Mouse (Mus musculus): ENCODE results near the gene Cd47.

Cd47 gene

DNA sequence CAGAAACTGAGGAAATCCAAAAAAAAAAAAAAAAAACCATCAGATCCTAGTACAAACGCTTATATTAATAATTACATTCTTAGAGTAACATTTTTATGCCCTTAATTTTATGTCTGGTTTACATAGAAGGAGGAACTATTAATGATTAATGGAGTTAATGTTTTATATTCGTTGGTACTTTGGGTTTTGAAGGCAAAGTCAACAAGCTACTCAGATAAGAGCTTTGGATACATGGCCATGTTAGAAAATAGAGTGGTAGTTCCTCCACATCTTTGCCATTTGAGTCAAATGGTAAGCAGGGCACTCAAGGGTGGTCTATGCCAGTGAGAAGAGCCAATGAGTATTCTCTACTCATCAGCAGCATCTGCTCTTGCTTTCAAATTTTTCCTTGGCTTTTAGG lies 66.3 kb downstream of the Cd47 start:
- no peak for DNase-seq (ENCODE audit: low spot score in 2 of 2)

DNA sequence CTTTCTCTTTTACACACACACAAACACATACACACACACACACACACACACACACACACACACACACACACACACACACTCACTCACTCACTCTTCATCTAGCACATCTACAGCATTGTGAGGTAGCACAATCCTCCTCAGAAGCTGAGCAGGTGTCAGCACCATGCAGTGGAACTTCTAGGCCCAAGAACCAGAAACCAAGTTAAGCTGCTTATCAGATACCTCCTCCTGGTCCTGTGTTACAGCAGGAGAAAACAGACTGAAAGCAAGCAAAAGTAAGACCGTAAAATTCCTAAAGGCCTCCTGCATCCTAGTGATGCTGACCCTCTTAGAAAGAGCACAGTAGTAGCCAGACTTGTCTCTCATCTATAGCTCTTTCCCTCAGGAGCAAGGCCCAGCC lies 67.9 kb downstream of the Cd47 start:
- DNase-seq (ENCODE audit: low spot score in 2 of 2) = no peak

- DNase-seq (ENCODE audit: low spot score in 2 of 2) = no peak
These were observed 73.6 kb downstream of the Cd47 start for GRCm38 (mm10) chr16:49873918-49874317.

DNA sequence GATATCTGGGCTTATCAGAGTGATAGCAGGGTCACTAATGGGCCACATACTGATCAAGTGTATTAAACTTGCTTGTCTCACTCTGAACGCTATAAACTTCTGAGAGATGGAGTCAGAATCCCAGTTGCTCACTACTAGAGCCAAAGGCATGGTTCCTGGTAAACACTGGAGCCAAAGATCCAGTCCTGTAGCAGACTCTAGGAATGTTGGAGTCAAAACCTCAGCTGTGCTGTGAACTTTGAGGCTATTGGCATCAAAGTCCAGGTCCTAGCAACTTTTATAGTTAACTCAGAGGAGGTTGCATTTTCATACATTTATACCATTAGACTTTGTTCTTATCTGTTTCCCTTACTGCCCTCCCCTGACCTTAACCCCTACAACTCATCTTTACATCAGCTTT lies 74.2 kb downstream of the Cd47 start:
- no peak for DNase-seq (ENCODE audit: low spot score in 2 of 2)

GRCm38 (mm10) chr16:49876291-49877030 lies 76.1 kb downstream of the Cd47 start:
- DNase-seq (ENCODE audit: low spot score in 2 of 2) = no peak

- no peak for DNase-seq (ENCODE audit: low spot score in 2 of 2)
These were observed 76.9 kb downstream of the Cd47 start for GRCm38 (mm10) chr16:49877243-49877642.

DNA sequence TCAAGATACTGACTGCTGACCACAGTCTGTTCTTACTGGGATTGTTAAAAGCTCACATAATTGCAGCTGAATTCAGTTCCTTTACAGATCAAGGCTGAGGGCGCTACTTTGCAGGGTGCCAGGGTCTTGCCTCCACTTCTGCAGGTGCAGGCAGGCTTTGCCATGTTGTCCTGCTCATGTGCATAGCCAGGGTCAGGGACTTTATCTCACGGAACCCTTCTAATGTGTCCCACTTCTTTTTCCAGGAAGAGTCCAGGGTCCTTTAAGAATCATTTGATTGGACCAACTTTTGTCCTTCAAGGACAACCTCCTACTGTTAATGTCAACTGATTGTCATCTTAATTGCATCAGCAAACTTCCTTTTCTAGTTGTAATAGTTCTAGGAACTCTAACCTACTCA lies 77.7 kb downstream of the Cd47 start:
- no peak for DNase-seq (ENCODE audit: low spot score in 2 of 2)

GRCm38 (mm10) chr16:49886403-49887066 lies 86.2 kb downstream of the Cd47 start:
- DNase-seq (ENCODE audit: low spot score in 2 of 2) = no peak

DNA sequence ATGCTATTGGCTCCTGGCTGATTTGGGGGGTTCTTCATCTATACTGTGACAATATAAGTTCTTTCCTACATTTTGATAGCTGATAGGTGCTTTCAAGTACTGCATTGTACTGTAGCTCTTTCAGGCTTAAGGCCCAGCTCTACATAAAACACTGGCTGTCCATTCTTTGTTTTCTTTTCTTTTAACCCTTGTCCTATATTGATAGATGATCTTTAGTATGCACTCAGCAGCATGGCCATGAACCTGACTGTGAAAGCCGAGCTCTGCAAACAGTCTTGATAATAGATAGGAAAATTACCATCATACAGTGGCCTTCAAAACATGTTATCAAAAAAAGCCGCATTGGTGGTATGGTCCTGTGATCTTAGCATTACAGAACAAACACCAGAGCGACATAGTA lies 87.0 kb downstream of the Cd47 start:
- no peak for DNase-seq (ENCODE audit: low spot score in 2 of 2)

GRCm38 (mm10) chr16:49887811-49888564 lies 87.7 kb downstream of the Cd47 start:
- no peak for DNase-seq (ENCODE audit: low spot score in 2 of 2)

- DNase-seq (ENCODE audit: low spot score in 2 of 2) = no peak
These were observed 88.8 kb downstream of the Cd47 start for GRCm38 (mm10) chr16:49889031-49889655.

- no peak for DNase-seq (ENCODE audit: low spot score in 2 of 2)
These were observed 91.9 kb downstream of the Cd47 start for GRCm38 (mm10) chr16:49892252-49892651.

DNA sequence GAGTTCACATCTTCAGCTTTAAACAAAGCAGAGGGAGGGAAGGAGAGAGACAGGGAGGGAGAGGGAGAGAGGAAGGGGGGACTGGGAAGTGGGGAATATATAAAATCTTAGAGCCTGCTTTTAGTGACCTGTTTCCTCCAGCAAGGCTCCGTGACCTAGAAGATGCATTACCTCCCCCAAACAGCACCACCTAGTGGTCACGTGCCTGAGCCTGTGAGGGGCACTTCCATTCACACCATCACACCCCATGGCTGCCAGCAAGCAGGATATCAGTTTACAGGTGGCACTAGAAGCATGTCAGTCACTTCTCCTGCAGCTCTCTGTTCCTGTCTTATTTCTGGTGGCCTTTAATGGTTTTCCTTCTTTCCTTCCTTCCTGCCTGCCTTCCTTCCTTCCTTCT lies 92.6 kb downstream of the Cd47 start:
- peak; percentile 34 to 59 for DNase-seq (ENCODE audit: low spot score in 2 of 2)

GRCm38 (mm10) chr16:49894624-49895023 lies 94.3 kb downstream of the Cd47 start:
- no peak for DNase-seq (ENCODE audit: low spot score in 2 of 2)

DNA sequence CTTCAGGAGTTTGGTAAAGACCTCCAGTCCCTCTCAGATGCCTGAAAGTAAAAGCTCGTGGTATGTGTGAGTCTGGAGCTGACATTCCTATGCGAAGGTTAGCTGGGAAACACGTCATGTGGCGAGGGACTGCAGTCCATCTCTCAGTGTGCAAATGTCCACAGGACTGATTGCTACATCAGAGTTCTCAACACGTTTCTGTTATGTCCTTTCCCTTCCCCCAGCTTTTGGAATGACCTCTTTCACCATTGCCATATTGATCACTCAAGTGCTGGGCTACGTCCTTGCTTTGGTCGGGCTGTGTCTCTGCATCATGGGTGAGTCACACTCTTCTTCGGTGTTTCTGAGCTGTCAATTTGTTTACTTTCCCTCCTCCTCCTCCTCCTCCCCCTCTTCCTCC lies 95.8 kb downstream of the Cd47 start:
- no peak for DNase-seq (ENCODE audit: low spot score in 2 of 2)

- no peak for DNase-seq (ENCODE audit: low spot score in 2 of 2)
These were observed 101.1 kb downstream of the Cd47 start for GRCm38 (mm10) chr16:49901395-49901794.

DNA sequence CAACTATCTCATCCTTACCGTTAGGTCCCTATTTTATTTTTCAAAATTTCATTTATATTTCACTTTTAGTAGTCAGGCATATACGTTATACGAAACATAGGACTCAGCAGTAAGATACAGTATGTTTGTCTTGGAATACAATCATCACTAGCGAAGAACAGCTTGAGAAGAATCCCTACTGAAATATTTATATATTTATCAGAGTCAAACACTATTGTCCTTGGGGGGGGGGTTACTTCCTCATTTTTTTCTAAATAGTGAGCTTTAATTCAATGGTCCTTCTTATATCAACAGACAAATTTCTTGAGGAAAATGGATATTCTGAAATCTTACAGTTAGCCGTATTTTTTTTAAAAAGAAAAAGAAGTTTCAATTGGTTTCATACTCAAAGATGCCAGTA lies 101.8 kb downstream of the Cd47 start:
- DNase-seq (ENCODE audit: low spot score in 2 of 2) = no peak

- no peak for DNase-seq (ENCODE audit: low spot score in 2 of 2)
These were observed 104.1 kb downstream of the Cd47 start for GRCm38 (mm10) chr16:49904248-49904930.

DNA sequence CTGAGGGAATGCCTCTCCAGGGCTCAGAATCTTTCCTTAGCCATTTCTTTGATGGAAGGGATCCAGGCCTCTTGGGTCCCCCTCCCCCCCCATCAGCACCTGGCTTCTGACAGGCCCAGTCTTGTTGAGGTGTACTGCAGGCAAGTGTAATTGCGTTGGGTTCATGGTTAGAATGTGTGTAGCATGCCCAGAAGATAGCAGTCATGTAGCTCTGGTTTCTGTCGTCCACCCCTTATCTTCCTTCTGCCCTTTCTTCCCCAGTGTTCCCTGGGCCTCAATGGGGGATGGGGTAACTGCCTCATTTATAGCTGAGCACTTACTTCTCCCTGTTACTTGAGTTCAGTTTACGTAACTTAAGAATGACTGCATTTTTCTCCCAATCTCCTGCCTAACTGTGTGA lies 104.7 kb downstream of the Cd47 start:
- no peak for DNase-seq (ENCODE audit: low spot score in 2 of 2)

DNA sequence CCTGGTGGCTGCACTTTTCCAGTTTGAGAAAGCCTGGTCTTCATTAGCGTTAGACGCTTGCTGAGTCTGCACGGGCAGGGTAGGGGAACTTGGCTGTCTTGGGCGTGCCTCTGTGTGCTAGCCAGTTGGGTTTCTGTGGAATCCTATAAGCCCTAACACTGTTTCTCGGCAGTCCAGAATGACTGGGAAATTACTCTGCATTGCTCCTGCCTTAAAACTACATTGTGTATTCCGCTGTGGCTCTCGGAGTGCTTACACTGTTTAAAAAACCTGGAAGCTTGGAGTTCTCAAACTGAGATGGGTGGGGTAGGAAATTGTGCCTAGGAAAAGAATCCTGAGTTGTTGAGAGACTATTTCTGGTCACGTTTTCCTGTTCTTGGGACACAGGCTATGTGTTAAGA lies 105.3 kb downstream of the Cd47 start:
- DNase-seq (ENCODE audit: low spot score in 2 of 2) = no peak

GRCm38 (mm10) chr16:49906066-49906465 lies 105.7 kb downstream of the Cd47 start:
- no peak for DNase-seq (ENCODE audit: low spot score in 2 of 2)

DNA sequence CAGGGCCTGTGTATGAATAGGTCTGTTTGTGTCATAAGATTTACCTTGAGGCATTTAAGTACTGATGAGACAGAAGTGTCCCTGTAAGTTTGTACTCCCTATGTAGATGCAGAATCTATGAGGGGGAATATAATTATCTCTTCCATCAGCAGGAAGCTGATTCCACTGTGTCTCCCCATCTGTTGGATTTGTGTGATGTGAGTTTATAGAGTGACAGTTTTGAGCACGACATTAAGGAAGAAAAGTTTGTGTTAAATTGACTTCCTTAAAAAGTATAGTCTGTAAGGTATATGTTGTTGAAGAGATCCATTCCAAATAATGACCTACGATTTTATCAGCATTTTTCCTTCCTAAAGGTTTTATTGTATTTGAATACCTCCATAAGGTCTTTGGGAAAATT lies 106.6 kb downstream of the Cd47 start:
- no peak for DNase-seq (ENCODE audit: low spot score in 2 of 2)

All from spleen, postnatal 14 days (tissue).